Mouse (Mus musculus): ENCODE measurements at regions not wholly inside any gene's neighbourhood (a gene's known extent, or its start where the extent isn't known, plus 50 kb on each side); places are given as distances from the start of the nearest gene placed in this dataset.
"Not testable (repeated sequence)": the region's sequence is repeated elsewhere in the genome, so short reads cannot be mapped to it uniquely, and the experiment has no call there.

GRCm38 (mm10) chr5:91752846-91753245 is 210.0 kb downstream of the Rchy1 start:
- DNase-seq = not testable (repeated sequence)

DNA sequence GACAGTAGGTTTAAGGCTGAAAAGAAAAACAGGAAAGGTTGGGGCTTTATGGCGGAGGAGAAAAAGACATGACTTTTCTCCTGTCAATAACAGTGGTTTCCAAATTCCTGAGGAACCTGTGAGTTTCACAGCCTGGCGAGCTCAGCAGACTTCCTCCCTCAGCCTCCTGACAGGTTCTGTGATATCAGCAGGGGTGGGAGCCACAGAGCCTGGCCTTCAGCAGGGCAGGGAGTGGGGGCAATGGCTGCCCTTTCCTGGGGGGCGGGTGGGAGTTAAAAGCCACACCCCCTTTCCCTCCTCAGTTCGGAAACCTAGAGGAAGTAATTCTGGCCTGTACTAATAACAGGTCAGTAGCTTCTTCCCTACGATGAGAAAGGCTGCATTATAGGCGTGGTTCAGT is 211.7 kb downstream of the Rchy1 start:
- no peak for DNase-seq

- DNase-seq = no peak
Measured at GRCm38 (mm10) chr5:91746077-91746476, 216.8 kb downstream of the Rchy1 start.

DNA sequence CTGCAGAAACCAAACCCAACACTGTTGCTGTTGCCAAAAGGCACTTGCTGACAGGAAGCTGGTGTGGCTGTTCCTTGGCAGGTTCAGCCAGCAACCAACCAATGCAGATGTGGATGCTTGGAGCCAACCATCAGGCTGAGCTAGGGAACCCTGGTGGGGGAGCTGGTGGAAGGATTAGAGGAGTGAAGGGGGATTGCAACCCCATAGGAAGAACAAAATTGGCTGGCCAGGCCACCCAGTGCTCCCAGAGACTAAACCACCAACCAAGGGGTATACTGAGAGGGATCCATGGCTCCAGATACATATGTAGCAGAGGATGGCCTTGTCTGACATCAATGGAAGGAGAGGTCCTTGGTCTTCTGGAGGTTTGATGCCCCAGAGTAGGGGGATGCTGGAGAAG is 218.5 kb downstream of the Rchy1 start:
- no peak for DNase-seq

GRCm38 (mm10) chr5:91740159-91740537 is 222.7 kb downstream of the Rchy1 start:
- no peak for DNase-seq

GRCm38 (mm10) chr5:91739433-91740158 is 222.2 kb downstream of the Parm1 start:
- peak; percentile 13 for DNase-seq

DNA sequence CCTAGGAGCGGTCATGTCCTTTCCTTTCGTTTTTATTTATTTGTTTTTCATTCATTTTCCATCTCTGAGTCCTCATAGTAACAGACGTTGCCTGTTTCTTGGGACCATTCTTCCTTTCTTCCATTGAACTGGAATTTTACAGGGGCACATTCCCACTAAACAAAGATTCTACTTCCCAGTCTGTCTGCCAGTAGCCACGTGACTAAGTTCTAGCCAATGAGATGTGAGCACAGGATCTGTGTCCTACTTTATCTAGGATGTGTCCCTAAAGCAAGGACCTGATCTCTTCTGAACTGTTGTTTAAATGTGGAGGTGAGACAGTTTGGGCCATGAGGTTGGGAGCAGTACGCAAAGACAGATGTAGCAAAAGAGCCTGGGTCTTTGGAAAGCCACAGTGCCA is 214.6 kb downstream of the Parm1 start:
- DNase-seq = no peak

GRCm38 (mm10) chr5:91731155-91731554 is 213.7 kb downstream of the Parm1 start:
- no peak for DNase-seq

DNA sequence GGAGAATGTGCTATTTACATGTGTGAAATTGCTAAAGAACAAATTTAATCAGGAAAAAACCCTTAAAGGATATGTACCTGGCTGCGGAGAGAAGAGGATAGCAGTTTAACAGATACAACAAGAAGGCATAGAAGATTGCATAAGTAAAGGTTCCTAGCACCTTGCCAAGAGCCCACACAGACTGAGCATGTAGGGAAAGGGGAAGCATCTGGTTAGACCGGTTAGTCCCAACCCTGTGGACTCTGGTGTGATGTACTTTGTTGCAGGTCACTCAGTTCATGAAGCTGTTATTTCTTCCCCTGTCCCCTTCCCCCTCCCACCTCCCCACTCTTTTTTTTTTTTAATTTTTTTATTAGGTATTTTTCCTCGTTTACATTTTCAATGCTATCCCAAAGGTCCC is 212.5 kb downstream of the Parm1 start:
- no peak for DNase-seq

DNA sequence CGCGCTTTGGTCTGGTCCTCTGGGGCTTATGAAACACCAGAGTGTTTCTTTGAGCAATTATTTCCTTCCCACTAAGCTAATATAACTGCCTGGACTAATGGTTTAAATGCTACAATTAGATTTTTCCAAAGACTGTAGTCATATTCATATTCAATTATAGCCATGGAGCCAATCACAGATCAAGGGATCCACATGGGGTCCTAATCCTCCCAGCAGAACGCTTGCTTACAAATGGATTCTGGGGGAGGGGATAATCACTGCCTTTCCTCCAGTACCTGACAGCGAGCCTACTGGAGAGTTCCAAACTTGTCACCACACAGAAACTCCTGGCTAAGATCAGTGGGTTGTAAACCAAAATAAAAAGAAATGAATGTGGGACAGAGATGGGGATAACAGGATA is 212.0 kb downstream of the Parm1 start:
- DNase-seq = no peak

- no peak for DNase-seq
Measured at GRCm38 (mm10) chr5:91727448-91727847, 210.0 kb downstream of the Parm1 start.

DNA sequence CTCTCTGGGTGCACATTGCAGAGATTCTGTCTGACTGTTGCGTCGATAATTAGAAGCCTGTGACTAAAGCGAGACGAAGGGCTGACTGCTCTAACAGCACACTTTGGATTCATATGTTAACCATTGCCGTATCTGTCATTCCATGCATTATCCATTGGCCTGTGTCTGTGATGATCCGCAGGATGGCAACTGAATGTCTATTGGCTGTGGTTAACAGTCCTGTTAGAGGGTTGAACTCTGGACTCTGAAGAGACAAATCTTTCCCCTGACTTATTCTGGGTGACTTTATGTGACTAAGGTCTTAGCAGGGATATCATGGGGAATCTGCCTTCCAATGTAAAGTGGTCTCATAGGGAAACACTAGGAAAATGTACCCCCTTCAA is 208.7 kb downstream of the Parm1 start:
- no peak for DNase-seq

DNA sequence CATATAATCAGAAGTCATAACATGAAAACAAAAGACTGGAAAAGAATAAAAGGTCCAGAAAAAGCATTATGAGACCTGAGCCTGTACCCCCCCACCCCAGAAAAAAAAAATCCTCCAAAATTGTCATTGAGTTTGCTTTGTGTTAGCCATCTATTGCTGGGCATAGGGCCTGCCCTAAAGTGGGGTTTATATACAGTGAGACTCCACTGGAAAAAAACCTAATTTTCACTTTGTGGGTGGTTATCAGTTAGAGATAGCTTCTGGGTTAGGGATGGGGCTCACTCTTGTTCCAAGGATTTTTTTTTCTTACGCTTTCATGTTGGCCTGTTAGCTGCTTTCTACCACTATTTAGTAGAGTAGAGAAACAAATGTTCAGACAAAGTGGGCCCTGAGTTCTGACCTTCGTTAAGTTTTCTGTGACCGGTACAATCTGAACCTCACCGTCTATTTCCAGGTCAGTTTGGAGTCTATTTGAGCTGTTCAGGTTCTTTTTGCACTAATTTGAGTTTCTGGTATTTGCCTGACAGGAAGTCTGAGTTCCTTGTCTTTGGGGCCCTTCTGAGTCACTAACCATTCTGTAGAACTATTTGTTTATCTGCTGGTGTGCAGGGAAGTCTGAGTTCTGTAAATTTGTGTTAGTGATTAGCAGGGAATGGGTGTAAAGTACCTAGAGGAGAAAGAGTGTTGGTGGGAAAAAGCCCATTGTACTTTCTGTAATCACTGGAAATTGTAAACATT is 208.1 kb downstream of the Parm1 start:
- DNase-seq = no peak

DNA sequence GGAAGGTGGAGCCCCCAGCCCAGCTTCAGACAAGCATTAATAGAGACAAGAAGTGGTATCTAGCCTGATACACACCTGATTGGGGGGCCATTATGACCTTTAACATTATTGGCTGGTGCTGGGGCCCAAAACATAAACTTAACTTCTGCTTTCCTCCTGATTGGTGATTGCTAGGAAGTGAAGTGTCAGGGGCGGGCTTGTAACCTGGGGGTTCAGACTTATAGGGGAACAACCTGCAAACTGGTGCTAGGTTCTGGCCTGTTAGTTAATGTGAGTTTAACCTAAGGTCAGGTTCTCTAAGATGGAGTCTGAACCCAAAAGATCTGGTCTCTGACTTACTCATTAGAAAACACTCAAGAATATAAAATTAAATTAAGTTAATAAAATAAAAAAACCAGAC is 207.5 kb downstream of the Parm1 start:
- DNase-seq = no peak

- DNase-seq = no peak
Measured at GRCm38 (mm10) chr5:91723416-91723815, 206.0 kb downstream of the Parm1 start.

GRCm38 (mm10) chr5:91722982-91723381 is 205.6 kb downstream of the Parm1 start:
- DNase-seq = no peak

DNA sequence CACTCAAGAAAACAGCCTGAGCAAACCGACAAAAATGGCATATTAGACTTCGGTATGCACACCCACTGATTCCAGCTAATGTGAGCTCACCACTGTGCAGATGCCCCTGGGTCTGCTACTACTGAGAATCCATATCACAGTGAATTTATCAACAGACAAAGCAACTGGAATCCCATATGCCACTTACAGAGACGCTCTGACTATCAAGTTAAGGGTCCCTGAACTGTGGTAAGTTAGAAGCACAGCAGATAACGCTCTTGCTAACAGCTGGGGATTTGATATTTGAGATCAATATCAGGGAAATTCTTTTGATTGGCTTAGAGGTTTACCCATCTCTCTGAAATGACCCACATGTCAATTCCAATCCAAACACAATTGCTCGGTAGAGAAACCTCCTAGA is 205.0 kb downstream of the Parm1 start:
- no peak for DNase-seq

DNA sequence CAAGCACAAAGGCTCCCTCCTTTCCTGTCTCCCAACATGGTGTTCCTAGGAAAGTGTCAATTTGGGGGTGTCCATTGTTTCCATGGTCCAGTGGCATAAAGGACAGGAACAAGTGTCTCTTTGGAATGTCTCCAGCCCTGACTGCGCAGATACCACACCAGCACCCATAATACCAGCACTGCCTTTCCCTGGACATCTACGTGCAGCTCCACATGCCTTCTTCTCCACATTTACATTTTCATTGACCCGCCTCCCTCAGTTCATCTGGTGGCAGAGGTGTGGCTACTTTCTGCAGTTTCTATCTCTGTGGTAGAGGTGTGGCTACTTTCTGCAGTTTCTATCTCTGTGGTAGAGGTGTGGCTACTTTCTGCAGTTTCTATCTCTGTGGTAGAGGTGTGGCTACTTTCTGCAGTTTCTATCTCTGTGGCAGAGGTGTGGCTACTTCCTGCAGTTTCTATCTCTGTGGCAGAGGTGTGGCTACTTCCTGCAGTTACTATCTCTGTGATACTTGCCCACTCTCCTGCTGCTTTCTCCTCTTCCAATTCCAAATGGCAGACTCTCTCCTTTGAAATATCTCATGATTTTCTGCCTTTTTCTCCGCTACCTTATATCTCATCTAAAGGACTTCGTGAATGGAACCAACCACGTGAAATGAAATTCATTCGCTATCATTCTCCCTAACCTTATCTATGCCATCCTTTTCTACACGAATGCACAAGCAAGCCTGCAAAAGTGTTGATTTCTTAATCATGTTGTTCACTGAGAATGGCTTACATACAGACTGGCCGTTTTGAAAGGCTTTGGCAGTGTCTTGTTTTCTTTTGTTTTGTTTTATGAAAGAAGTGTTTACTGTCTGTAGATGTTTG is 204.0 kb downstream of the Parm1 start:
- DNase-seq = no peak

GRCm38 (mm10) chr5:91713020-91713419 is 195.6 kb downstream of the Parm1 start:
- no peak for DNase-seq

GRCm38 (mm10) chr5:91709494-91710286 is 192.3 kb downstream of the Parm1 start:
- DNase-seq = no peak

- DNase-seq = no peak
Measured at GRCm38 (mm10) chr5:91708149-91708548, 190.7 kb downstream of the Parm1 start.

GRCm38 (mm10) chr5:91697075-91697474 is 179.7 kb downstream of the Parm1 start:
- DNase-seq = no peak
